Mouse (Mus musculus) lung, adult 2 months (tissue): ENCODE measurements around the gene Scaf1.

Experiments used
- CTCF ChIP-seq: fragments of 200-500 bp; IDR thresholded peaks from 2 replicates; pipeline ENCODE4 v1.5.1; 2011; ENCODE audit warnings: mild to moderate bottlenecking, low read length, control low read depth; ENCODE audit not compliant: insufficient read depth
- POLR2A ChIP-seq: fragments of 200-500 bp; IDR thresholded peaks from 2 replicates; pipeline ENCODE4 v1.6.1; 2011; ENCODE audit warnings: low read depth, mild to moderate bottlenecking, control low read depth, low read length, borderline replicate concordance; ENCODE audit errors: extremely low read depth

DNA sequence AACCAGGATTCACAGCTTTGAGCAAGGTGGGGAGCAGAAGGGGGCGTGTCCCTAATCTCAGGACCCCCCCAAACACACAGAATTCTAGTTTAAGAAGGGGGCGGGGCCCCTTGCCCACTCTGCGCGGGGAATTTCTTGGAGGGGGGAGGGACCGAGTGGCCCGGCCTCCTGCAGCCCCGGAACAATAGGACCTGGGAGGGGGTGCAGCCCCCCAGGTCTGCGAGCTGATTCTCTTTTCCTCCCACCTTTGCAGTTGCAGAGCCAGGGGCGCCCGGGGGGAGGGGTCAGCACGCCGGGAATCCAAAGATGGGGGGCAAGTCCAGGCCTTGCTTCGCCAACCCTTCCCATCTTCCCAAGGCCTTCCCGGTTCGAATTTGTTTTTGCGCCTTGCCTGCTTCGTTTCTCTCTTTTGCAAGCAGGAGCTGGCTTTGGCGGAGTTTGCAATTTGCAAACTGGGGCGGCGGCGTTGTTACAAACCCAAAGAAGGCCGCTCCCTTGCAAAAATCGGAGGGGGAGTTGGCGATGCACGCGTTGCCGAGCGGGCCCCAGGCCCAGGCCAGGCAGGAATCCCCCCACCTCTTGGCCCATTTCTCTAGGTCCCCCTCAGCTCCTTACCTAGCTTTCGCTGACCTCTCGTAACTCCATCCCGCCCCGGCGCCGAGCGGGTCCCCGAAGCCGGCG is 36.2 kb upstream of the Scaf1 start:
- TF ChIP-seq POLR2A (no peak), CTCF (no peak)
